Mouse (Mus musculus) spleen, adult 12 weeks (tissue): Measurements from ENCODE around the gene Ttbk1.

Experiments
- DNase-seq: peaks from one replicate; pipeline ENCODE4 v3.0.0; 2022; ENCODE audit warnings: low spot score

Gene Ttbk1

GRCm38 (mm10) chr17:46408478-46408877 lies 79.0 kb downstream of the Ttbk1 start:
- DNase-seq: no peak

- no peak for DNase-seq
These were observed 92.8 kb downstream of the Ttbk1 start for GRCm38 (mm10) chr17:46394631-46395030.

GRCm38 (mm10) chr17:46393012-46393411 lies 94.5 kb downstream of the Ttbk1 start:
- peak; percentile 21 for DNase-seq
